Mouse (Mus musculus): ENCODE data around the gene Actc1.

Actc1 gene

DNA sequence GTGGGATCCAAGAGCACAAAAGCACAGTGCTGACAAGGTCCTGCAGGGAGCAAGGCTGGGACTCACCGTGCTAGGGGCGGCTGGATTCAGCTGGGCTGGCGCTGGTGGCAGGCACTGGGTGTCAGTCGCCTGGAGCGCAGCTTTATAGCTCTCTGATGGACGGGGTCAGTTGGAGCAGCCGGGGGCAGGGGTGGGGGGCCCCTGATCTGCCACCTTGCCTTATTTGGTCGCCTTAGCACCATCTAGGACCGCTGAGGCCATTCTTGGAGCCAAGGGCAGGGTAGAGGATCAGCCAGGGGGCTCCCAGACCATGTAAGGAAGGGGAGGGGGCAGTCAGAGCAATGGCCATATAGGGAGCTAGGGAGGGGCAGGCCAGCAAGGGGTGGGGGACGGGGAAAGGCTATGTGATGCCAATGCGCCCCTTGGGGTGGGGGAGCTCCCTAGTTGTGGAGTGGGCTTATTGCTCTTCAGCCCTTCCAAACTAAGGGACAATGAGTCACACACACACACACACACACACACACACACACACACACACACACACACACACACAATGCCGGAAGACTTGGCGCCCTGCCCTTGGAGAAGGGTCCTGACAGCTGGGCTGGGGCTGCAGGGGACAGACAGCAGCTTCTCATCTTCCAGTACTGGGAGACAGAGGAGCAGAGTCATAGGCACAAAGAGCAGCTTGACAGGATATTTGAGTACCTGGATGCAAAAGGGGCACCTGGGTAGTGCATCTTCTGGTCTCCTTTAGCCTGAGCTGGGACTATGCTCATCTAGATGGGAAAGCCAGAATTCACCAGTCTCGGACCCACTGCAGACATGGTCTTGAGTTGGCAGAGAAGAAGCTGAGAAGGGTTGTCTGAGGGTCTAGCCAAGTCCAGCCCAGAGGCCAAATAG lies at the start of gene Actc1:
Gene Actc1, minus strand, starts transcription at position 853 of the 903 bp plus-strand sequence.
- DNase-seq: no peak

GRCm38 (mm10) chr2:114102471-114102870 lies 49.1 kb upstream of the Actc1 start:
- DNase-seq: no peak

- no peak for DNase-seq
Measured at GRCm38 (mm10) chr2:114100834-114101233, 47.5 kb upstream of the Actc1 start.

GRCm38 (mm10) chr2:114099816-114100215 lies 46.5 kb upstream of the Actc1 start:
- no peak for DNase-seq

DNA sequence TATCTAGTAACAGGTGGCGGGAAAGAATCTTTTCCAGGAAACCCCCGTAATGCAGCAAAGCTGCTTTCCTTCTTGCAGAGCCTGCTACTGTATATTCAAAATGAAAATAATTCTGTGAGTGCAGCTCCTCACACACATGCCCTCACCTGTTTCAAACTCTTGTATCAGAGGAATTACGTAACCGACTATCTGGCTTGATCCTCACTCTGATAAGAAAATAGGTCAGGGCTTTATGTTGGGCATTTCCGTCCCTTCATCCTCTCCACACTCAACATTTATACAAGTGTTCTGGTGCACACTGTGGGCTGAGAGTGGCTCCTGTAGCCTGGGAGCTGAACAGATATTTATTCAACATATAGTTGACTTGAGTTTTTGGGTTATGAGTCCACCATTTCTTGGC lies 45.8 kb upstream of the Actc1 start:
- DNase-seq: no peak

DNA sequence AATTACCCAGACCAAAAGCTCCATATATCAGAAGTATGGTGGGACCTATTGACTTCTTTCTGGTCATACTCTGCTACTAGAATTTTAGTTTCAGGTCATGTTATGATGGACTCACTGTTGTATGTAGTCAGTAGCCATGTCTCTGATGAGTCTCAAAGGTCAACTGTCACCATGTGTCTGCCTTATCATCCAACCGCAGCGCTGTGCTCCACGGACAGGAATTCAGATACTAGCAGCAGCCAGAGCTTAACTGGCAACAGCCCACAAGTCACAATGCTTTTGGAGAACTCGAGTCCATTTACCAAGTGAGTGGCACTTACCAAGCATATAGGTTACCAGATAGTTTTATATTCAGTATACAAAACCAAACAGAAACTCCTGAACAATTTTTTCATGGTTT lies 44.3 kb upstream of the Actc1 start:
- no peak for DNase-seq

GRCm38 (mm10) chr2:114096570-114096969 lies 43.2 kb upstream of the Actc1 start:
- DNase-seq: no peak

- DNase-seq: no peak
Measured at GRCm38 (mm10) chr2:114095348-114095747, 42.0 kb upstream of the Actc1 start.

DNA sequence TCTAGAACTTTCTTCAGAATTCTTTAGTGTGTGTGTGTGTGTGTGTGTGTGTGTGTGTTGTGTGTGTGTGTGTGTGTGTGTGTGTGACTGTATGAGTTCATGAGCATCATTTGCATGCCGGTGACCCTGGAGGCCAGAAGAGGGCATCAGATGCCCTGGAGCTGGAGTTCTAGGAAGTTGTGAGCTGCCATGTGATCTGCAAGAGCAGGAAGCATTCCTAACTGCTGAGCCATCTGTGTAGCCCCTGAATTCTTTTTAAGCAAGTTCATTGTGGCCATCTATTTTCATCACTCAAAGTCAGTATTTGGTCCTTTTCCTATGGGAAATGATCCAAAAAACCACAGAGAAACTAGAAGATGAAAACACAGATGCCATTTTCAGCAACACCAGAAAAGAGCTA lies 41.3 kb upstream of the Actc1 start:
- DNase-seq: no peak

DNA sequence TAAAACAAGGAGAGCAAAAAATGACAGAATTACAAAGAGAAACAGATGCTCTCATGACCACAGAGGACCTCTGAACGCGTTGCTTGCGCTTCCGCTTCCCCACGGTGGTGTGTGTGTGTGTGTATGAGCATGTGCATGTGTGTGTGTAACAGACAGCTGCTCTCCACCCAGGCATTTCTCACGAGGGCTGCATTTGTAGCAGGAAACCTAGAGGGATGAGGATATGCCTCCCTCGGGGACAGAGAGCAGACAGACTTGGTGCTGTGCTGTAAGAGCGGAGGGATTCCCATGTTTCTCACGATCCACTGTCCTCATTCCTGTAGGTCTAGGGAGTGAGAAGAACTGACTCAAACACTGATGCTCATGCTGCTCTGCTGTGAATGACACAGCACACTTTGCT lies 40.2 kb upstream of the Actc1 start:
- no peak for DNase-seq

DNA sequence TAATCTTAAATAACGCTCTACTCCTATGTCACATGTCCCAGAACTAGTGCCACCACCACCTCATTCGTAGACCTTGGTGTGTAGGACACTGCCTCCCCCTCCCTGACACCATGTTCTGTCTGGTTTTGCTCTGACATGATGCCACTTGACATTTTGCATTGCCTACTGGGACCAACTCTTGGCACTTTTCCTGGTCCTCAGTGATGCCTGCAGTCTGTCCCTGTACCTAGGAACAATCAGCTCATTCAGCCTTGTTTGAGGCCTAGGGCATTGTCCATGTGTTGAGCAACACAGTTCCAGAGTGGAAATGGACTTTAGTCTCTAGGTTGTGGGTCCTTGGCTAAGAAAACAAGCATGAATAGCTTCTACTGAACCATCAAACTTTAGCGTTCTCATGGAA lies 36.5 kb upstream of the Actc1 start:
- no peak for DNase-seq

DNA sequence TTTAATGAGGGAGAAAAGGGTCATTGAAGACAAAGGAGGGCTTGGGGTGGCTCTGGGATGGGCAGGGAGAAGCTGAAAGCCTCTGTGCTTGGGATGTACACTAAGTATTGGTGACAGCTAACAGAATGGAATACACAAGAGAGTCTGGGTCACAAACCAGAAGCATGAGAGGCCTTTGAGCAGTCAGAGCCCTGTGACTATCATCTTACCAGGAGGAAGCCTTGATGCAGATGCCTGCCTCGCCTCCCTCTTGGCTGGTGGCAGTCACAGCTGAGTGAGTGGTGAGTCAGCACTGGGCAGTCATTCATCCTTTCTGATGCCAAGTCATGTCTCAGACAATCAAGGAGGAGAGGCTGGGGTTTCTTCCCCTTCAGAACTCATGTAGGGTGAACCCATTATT lies 33.9 kb upstream of the Actc1 start:
- DNase-seq: no peak

- DNase-seq: no peak
Measured at GRCm38 (mm10) chr2:114071876-114072275, 18.5 kb upstream of the Actc1 start.

DNA sequence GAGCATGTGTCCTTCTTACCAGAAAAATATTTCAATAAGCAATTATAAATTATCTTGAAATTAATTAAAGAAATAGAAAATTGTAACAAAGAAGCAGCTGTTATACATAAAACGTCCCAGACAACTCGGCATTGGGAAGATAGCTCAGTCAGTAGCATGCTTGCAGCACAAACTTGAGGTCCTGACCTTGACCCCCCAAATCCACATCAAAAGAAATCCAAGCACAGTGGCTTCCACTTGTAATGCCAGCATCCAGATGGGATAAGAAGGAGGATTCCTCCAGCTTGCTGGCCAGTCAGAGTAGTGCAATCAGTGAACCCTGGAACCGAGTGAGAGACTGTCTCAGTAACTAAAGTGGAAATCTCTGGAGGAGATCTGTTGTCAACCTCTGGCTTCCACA lies 12.9 kb upstream of the Actc1 start:
- no peak for DNase-seq

DNA sequence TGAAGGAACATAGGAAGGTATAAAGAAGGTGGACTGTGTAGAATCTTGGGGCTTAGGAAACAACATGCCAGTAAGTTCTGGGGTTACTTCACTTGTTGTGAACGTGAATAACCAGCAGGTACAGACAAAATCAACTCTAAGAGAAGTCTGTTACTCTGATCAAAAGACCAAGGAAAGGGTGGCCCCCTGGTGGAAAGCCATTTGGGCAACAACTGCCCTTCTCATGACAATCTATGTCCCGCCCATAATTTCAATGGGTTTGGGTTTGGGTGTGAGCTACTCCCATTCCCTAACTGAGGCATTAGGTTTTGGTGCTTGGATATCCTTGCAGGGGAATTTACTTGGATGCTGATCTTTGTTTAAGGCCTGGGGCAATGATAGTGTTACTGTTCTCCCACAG lies 10.7 kb upstream of the Actc1 start:
- no peak for DNase-seq

DNA sequence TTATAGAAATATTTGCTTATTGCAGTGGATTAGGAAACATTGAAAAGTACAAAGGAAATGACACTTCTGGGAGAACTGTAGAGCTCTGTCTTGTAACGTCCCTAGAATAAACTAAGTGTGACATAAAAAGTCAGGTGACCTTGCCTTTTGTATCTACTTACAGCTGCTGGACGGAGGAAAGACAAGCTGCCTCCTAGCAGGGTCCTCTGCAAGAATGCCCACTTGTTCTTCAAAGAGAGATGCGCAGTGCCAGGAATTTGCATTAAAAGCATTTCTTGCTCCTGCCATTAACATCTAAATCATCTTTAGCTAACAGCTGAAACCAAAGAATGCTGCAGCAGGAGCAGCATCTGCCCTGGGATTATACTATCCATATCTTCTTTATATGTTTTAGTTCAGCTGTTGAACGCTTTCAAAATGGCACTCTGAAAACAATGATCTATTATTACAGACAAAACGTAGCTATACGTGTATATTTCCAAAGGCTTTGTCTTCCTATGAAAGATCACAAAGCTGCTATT lies 6.8 kb upstream of the Actc1 start:
- no peak for DNase-seq

GRCm38 (mm10) chr2:114059608-114060007 lies 6.3 kb upstream of the Actc1 start:
- DNase-seq: no peak

DNA sequence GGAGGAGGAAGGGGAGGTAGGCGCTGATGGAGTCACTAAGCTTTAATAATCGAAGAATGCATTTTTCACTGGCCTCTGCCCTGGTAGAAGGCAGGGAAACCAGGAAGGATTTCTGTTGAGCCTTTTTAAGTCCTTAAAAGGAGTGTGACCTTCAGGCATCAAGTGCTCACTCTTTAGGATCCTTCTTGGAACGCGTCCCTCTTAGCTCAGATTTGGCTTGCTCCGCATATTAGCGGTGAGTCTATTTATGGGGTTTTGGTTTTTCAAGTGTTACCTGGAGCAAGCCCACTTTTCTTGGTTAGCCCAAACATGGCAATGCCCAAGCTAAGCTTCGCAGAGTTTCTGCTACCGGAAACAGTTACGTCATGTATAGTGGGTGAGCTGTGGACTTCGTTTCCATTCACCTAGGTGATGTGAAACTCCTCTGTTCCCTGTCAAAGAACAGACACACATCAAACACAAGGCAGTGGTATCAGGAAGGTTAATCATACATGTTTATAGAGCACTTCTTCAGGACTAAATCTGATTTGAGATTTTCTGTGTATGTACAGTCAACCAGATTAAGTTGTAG lies 5.0 kb upstream of the Actc1 start:
- peak; percentile 3 for DNase-seq

GRCm38 (mm10) chr2:114057303-114057853 lies 4.0 kb upstream of the Actc1 start:
- DNase-seq: peak; percentile 50

GRCm38 (mm10) chr2:114054129-114054528 lies 781 bp upstream of the Actc1 start:
- DNase-seq: no peak

GRCm38 (mm10) chr2:114051871-114052241 lies 1.5 kb downstream of the Actc1 start:
- no peak for DNase-seq

DNA sequence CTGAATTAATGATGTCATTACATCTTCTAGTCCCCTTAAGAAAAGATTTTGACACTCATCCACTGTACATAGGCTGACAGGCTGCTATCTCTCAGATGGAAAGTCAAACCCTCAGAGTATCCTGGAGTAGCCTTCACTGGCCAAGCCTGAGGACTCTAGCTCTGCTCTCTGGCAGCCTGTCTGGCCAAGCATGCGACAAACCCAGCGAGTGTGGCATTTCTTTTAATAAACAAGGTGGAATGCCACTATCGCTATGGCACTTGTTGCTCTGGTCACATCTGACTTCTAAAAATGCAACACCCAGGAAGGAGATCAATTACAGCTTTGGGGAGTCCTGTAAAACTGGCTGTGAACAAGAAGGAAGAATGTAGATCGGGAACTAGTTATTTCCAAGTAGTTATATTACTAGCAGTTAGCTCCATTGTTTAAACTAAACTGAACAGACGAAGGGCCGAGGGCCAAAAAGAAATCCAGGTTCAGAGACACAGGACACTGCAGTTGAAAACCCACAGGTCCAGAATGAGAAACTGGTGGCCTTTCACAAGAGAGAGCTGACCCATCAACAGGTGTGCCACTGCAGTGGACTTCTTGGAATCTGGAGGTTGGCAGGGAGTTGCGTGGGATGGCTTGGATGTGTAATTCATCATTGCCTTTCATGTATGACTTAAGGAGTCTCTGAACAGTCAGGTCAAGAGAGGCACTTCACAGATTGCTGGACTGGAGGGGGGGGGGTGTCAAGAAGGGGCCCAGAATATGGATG lies 2.1 kb downstream of the Actc1 start:
- no peak for DNase-seq

DNA sequence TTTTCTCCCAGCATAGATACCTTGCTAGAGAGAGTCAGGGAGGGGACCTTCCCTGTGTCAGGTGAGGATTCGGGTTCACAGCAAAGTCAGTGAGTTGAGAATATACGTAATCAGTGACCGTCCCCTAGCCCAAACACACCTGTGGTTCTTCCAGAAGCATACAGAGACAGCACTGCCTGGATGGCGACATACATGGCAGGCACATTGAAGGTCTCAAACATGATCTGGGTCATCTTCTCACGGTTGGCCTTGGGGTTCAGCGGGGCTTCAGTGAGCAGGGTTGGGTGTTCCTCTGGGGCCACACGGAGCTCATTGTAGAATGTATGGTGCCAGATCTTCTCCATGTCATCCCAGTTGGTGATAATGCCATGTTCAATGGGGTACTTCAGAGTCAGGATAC lies 3.2 kb downstream of the Actc1 start:
- DNase-seq: no peak
